Mouse (Mus musculus) brain, embryonic 14.5 days (tissue): Measurements from ENCODE around the gene Unc13a.

Experiments used
- CTCF ChIP-seq: fragments of 200-500 bp; IDR thresholded peaks from 2 replicates; pipeline ENCODE4 v1.5.1; 2012; ENCODE audit warnings: inconsistent platforms, mild to moderate bottlenecking, moderate library complexity, borderline replicate concordance; ENCODE audit not compliant: insufficient read depth, insufficient read length; ENCODE audit errors: extremely low read depth
- POLR2A ChIP-seq: fragments of 200-500 bp; IDR thresholded peaks from 2 replicates; pipeline ENCODE4 v1.6.1; 2012; ENCODE audit warnings: mild to moderate bottlenecking, inconsistent platforms, borderline replicate concordance; ENCODE audit not compliant: poor library complexity, insufficient read depth, insufficient read length, severe bottlenecking; ENCODE audit errors: extremely low read depth

DNA sequence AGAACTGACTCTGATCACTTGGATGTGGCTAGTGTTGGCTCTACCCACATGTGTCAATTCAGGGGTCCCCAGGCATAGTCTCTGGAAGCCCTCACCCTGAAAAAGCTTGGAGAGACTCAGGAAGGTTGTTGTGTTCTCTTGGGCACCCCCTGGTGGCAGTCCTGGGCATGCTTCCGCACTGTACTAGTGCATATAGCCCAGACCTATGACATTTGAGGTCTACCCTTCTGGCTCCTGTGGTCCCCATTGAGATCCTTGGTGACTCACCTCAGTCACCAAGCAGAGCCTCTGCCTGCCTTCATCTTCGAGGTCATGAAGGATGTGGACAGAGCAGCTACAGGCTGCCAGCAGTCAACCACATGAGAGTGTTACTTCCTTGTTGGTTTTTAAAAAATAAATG lies 84.7 kb downstream of the Unc13a start:
- TF ChIP-seq CTCF, result peak; percentile 74
- no peak for TF ChIP-seq POLR2A
